In the genomic region with DNA sequence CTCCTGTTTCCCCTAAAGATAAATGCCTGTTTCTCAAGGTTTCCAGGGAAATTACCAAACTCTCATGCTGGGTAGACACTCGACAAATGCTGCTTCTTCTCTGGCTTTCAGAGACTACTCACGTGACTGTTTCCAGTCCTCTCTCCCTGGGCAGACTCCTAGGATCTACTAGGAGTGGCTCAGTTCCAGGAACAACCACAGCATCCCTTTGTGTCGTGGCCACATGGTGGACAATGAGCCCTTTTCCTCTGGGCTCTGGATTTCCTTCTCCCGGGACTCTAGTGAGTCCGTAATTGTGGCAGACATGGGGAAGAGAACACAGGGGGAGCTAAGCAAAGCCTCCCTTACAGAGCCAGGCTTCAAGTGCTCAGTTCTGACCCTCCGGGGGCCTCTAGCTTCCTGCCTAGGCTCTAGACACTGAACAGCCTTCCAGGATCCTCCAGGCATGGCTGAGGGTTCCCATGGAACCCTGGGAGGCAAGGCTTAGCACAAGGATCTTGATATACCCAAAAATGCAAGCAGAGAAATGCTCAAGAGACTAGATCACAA, we compare ENCODE assay signal across 12 mouse cellular contexts. TPM values are rescaled to one million over a fixed set of nuclear protein-coding genes. Genes with fewer than 3 reads are reported as not detected.
A peak's percentile ranks its signal among the peaks of the same experiment; 100 is the strongest.
DNase-seq lines count a peak whose midpoint lies in the region; ATAC-seq and TF ChIP-seq lines count a peak whose summit lies in the region.
"Had no signal": no experiment of that assay in that cellular context is flagged by ENCODE, and none has a peak within 500 bp of the region (broad histone marks: within the 10 kb centered on the region; RNA-seq: fewer than 3 reads in every experiment).

No protein-coding gene starts in this region.

- no peak for ATAC-seq in heart, embryonic 11.5 days (replicated peaks; ENCODE audit: insufficient number of reproducible peaks, low FRiP score, low TSS enrichment)
- 0 out of 2 replicates have a peak, but pooled peaks have one; percentile 27 for ATAC-seq in midbrain, embryonic 16.5 days
- ATAC-seq in midbrain, embryonic 15.5 days (replicated peaks): no peak
- no peak for ATAC-seq in hindbrain, embryonic 12.5 days (ENCODE audit: low FRiP score)
- ATAC-seq in stomach, embryonic 15.5 days (ENCODE audit: insufficient read depth, low FRiP score, low read depth): peak; percentile 45; the same call in 1 of the 2 replicates

- no peak overlapping the region for H3K4me2 ChIP-seq in heart, embryonic 11.5 days
- no peak overlapping the region for H3K4me2 ChIP-seq in midbrain, embryonic 16.5 days (ENCODE audit: low read length)
- no peak overlapping the region for H3K4me2 ChIP-seq in midbrain, embryonic 15.5 days
- no peak overlapping the region for H3K4me2 ChIP-seq in hindbrain, embryonic 12.5 days (replicated peaks)
- H3K4me2 ChIP-seq in stomach, embryonic 15.5 days: no peak overlapping the region
- H3K4me2 ChIP-seq: limb, embryonic 12.5 days had no signal

- no peak overlapping the region for H3K4me3 ChIP-seq in heart, adult 2 months
- no peak overlapping the region for H3K4me3 ChIP-seq in heart, embryonic 11.5 days (ENCODE audit: low read depth, low read length)
- no peak overlapping the region for H3K4me3 ChIP-seq in midbrain, embryonic 16.5 days (ENCODE audit: low read depth, low read length)
- no peak overlapping the region for H3K4me3 ChIP-seq in midbrain, embryonic 15.5 days
- H3K4me3 ChIP-seq in hindbrain, embryonic 12.5 days: no peak overlapping the region
- H3K4me3 ChIP-seq in stomach, embryonic 15.5 days (replicated peaks): no peak overlapping the region
- H3K4me3 ChIP-seq: limb, embryonic 12.5 days had no signal

- H3K79me2 ChIP-seq in heart, adult 2 months (replicated peaks; ENCODE audit: control insufficient read depth, insufficient read depth, low read length): no peaks in the 10 kb centered on the region

- WGBS in heart, adult 2 months: 30% methylated on average over 6 of the region's 6 CpGs
- WGBS in heart, embryonic 11.5 days (ENCODE audit: insufficient replicate concordance): 36% methylated on average over 6 of the region's 6 CpGs
- 36% methylated on average over 6 of the region's 6 CpGs for WGBS in midbrain, embryonic 16.5 days
- WGBS in midbrain, embryonic 15.5 days: 36% methylated on average over 6 of the region's 6 CpGs
- WGBS in hindbrain, embryonic 12.5 days: 48% methylated on average over 6 of the region's 6 CpGs
- WGBS in stomach, embryonic 15.5 days: 38% methylated on average over 6 of the region's 6 CpGs

- intact Hi-C loops in heart, adult 2 months (cut with DNase I): no loop called here

- TF ChIP-seq EP300 in heart, adult 2 months (IDR thresholded peaks at IDR 0.05; ENCODE audit: insufficient read depth, low read depth, low read length): 0 out of 2 replicates have a peak, but pooled peaks have one; percentile 19

- no peaks in the 10 kb centered on the region for H3K27me3 ChIP-seq in heart, adult 2 months (ENCODE audit: control insufficient read depth, insufficient read depth, low read length)
- H3K27me3 ChIP-seq in heart, embryonic 11.5 days (ENCODE audit: control insufficient read depth, insufficient read depth, low read length): no peaks in the 10 kb centered on the region
- H3K27me3 ChIP-seq in midbrain, embryonic 16.5 days (ENCODE audit: control insufficient read depth, insufficient read depth, low read depth, low read length): no peaks in the 10 kb centered on the region
- H3K27me3 ChIP-seq in midbrain, embryonic 15.5 days (replicated peaks): no peaks in the 10 kb centered on the region
- no peaks in the 10 kb centered on the region; the same call in 1 of the 2 replicates for H3K27me3 ChIP-seq in hindbrain, embryonic 12.5 days
- H3K27me3 ChIP-seq in stomach, embryonic 15.5 days (replicated peaks): no peaks in the 10 kb centered on the region
- H3K27me3 ChIP-seq: limb, embryonic 12.5 days had no signal

- no peak overlapping the region; the same call in 1 of the 2 replicates for H3K9ac ChIP-seq in heart, adult 2 months (ENCODE audit: low read depth, low read length)
- no peak overlapping the region for H3K9ac ChIP-seq in heart, embryonic 11.5 days (ENCODE audit: low read depth, low read length)
- no peak overlapping the region for H3K9ac ChIP-seq in midbrain, embryonic 16.5 days (ENCODE audit: low read depth, low read length)
- no peak overlapping the region for H3K9ac ChIP-seq in midbrain, embryonic 15.5 days
- H3K9ac ChIP-seq in hindbrain, embryonic 12.5 days: no peak overlapping the region
- H3K9ac ChIP-seq in stomach, embryonic 15.5 days: no peak overlapping the region
- H3K9ac ChIP-seq: limb, embryonic 12.5 days had no signal

- peaks cover 21% of the 10 kb centered on the region for H3K4me1 ChIP-seq in heart, adult 2 months (ENCODE audit: control insufficient read depth, insufficient read depth, low read length)
- H3K4me1 ChIP-seq in heart, embryonic 11.5 days (ENCODE audit: control insufficient read depth, insufficient read depth, low read length): peaks cover 5% of the 10 kb centered on the region; the same call in 1 of the 2 replicates
- peaks cover 5% of the 10 kb centered on the region for H3K4me1 ChIP-seq in midbrain, embryonic 16.5 days (ENCODE audit: control insufficient read depth, insufficient read depth, low read length)
- peaks cover 11% of the 10 kb centered on the region for H3K4me1 ChIP-seq in midbrain, embryonic 15.5 days
- peaks cover 14% of the 10 kb centered on the region for H3K4me1 ChIP-seq in hindbrain, embryonic 12.5 days
- H3K4me1 ChIP-seq in stomach, embryonic 15.5 days: no peaks in the 10 kb centered on the region

- H3K9me3 ChIP-seq in heart, embryonic 11.5 days (replicated peaks; ENCODE audit: control insufficient read depth, low read length): no peaks in the 10 kb centered on the region
- no peaks in the 10 kb centered on the region for H3K9me3 ChIP-seq in midbrain, embryonic 16.5 days (replicated peaks; ENCODE audit: control insufficient read depth, low read length, poor library complexity, severe bottlenecking)
- H3K9me3 ChIP-seq in midbrain, embryonic 15.5 days: no peaks in the 10 kb centered on the region
- H3K9me3 ChIP-seq in hindbrain, embryonic 12.5 days (replicated peaks): no peaks in the 10 kb centered on the region
- no peaks in the 10 kb centered on the region for H3K9me3 ChIP-seq in stomach, embryonic 15.5 days
- H3K9me3 ChIP-seq: limb, embryonic 12.5 days had no signal

- no peak for TF ChIP-seq POLR2A in heart, adult 2 months (IDR thresholded peaks at IDR 0.05; ENCODE audit: insufficient read depth, low read depth, low read length)

- peak; percentile 53 for TF ChIP-seq CTCF in heart, adult 2 months (IDR thresholded peaks at IDR 0.05)

- H3K27ac ChIP-seq in heart, adult 2 months: peak overlapping the region; percentile 64
- no peak overlapping the region for H3K27ac ChIP-seq in heart, embryonic 11.5 days (ENCODE audit: low read depth, low read length)
- H3K27ac ChIP-seq in midbrain, embryonic 16.5 days (ENCODE audit: low read length): 0 out of 2 replicates have a peak overlapping the region, but pooled peaks have one; percentile 17
- H3K27ac ChIP-seq in midbrain, embryonic 15.5 days: no peak overlapping the region
- peak overlapping the region; percentile 35; the same call in 1 of the 2 replicates for H3K27ac ChIP-seq in hindbrain, embryonic 12.5 days
- H3K27ac ChIP-seq in stomach, embryonic 15.5 days: peak overlapping the region; percentile 59
- H3K27ac ChIP-seq: limb, embryonic 12.5 days had no signal

- no peaks in the 10 kb centered on the region for H3K36me3 ChIP-seq in heart, adult 2 months (ENCODE audit: control insufficient read depth, insufficient read depth, low read length)
- H3K36me3 ChIP-seq in heart, embryonic 11.5 days (ENCODE audit: control insufficient read depth, insufficient read depth, low read length): no peaks in the 10 kb centered on the region
- H3K36me3 ChIP-seq in midbrain, embryonic 16.5 days (ENCODE audit: control insufficient read depth, insufficient read depth, low read length): no peaks in the 10 kb centered on the region
- H3K36me3 ChIP-seq in midbrain, embryonic 15.5 days (replicated peaks): no peaks in the 10 kb centered on the region
- no peaks in the 10 kb centered on the region for H3K36me3 ChIP-seq in hindbrain, embryonic 12.5 days
- no peaks in the 10 kb centered on the region for H3K36me3 ChIP-seq in stomach, embryonic 15.5 days
- H3K36me3 ChIP-seq: limb, embryonic 12.5 days had no signal

- peak in 1 of 2 experiments; percentile 51 for DNase-seq in heart, adult 2 months
- no peak for DNase-seq in left cerebral cortex, adult 18-20 months (ENCODE audit: low spot score in 2 of 2)
- no peak for DNase-seq in frontal cortex, adult 2 months (ENCODE audit: extremely low spot score in 1 of 2, low spot score in 1 of 2)
- DNase-seq: embryo, embryonic 11 days had no signal

RNA-seq across cellular contexts. Expression of gene Lrrc74a, which starts 47.6 kb away (rescaled TPM):
- total RNA-seq in heart, adult 2 months (2021): not detected
- not detected in 2 replicates for polyA plus RNA-seq in heart, adult 2 months (2012; rRNA removed)
- not detected in 2 replicates for polyA plus RNA-seq in heart, embryonic 11.5 days (2014; fragmentation: Nextera tagmentation; extraction: Ambion mirVana)
- not detected in 2 replicates for polyA plus RNA-seq in midbrain, embryonic 16.5 days (2015; fragmentation: Nextera tagmentation; extraction: Ambion mirVana)
- polyA plus RNA-seq in midbrain, embryonic 15.5 days (2015; fragmentation: Nextera tagmentation; extraction: Ambion mirVana): not detected in 2 replicates
- polyA plus RNA-seq in hindbrain, embryonic 12.5 days (2016; fragmentation: Nextera tagmentation; extraction: Ambion mirVana): not detected in 2 replicates
- polyA plus RNA-seq in stomach, embryonic 15.5 days (2015; fragmentation: Nextera tagmentation; extraction: Ambion mirVana): 0.08 TPM in 1 of 2 replicates, not detected in the other
- not detected for total RNA-seq in left cerebral cortex, adult 18-20 months (2021)
- not detected in 2 replicates for polyA plus RNA-seq in frontal cortex, adult 2 months (2012; rRNA removed)
- total RNA-seq: ES-E14 had no signal
- polyA plus RNA-seq: limb, embryonic 12.5 days; spleen, adult 2 months had no signal

RNA-seq across cellular contexts. Expression of gene Angel1, which starts 55.5 kb away (rescaled TPM):
- 1 to 10 TPM; 2.7 to 3.5 TPM for total RNA-seq in heart, adult 2 months (2021)
- polyA plus RNA-seq in heart, adult 2 months (2012; rRNA removed): 6.1 and 7.4 TPM in 2 replicates
- polyA plus RNA-seq in heart, embryonic 11.5 days (2014; fragmentation: Nextera tagmentation; extraction: Ambion mirVana): 7.9 and 10.6 TPM in 2 replicates
- polyA plus RNA-seq in midbrain, embryonic 16.5 days (2015; fragmentation: Nextera tagmentation; extraction: Ambion mirVana): 10.6 and 10.8 TPM in 2 replicates
- 11.5 and 12.8 TPM in 2 replicates for polyA plus RNA-seq in midbrain, embryonic 15.5 days (2015; fragmentation: Nextera tagmentation; extraction: Ambion mirVana)
- polyA plus RNA-seq in hindbrain, embryonic 12.5 days (2016; fragmentation: Nextera tagmentation; extraction: Ambion mirVana): 15.8 and 17.0 TPM in 2 replicates
- polyA plus RNA-seq in stomach, embryonic 15.5 days (2015; fragmentation: Nextera tagmentation; extraction: Ambion mirVana): 7.1 and 9.0 TPM in 2 replicates
- total RNA-seq in left cerebral cortex, adult 18-20 months (2021): 1 to 10 TPM; 8.2 TPM
- polyA plus RNA-seq in frontal cortex, adult 2 months (2012; rRNA removed): 13.2 and 14.1 TPM in 2 replicates

Comparison
In these comparisons a context has a peak if more than half of its experiments do, and no peak if none do; other contexts are left out.
1. H3K27ac ChIP-seq: peak in heart, adult 2 months (single experiment), midbrain, embryonic 16.5 days (single experiment), hindbrain, embryonic 12.5 days (single experiment) and stomach, embryonic 15.5 days (single experiment); none in heart, embryonic 11.5 days (single experiment) and midbrain, embryonic 15.5 days (single experiment).
2. ATAC-seq: peak in midbrain, embryonic 16.5 days (single experiment) and stomach, embryonic 15.5 days (single experiment); none in heart, embryonic 11.5 days (single experiment), midbrain, embryonic 15.5 days (single experiment) and hindbrain, embryonic 12.5 days (single experiment).